Mouse (Mus musculus) cortical plate, adult 2 months (tissue): ENCODE measurements around the gene Mtrex.

Experiments used
- CTCF ChIP-seq: fragments of 200-500 bp; IDR thresholded peaks from 2 replicates; pipeline ENCODE4 v1.5.1; 2011; ENCODE audit warnings: mild to moderate bottlenecking, control low read depth, low read length; ENCODE audit not compliant: insufficient read depth; ENCODE audit errors: extremely low read depth
- POLR2A ChIP-seq: fragments of 200-500 bp; IDR thresholded peaks from 2 replicates; pipeline ENCODE4 v1.6.1; 2011; ENCODE audit warnings: mild to moderate bottlenecking, low read length, control low read depth; ENCODE audit not compliant: insufficient read depth; ENCODE audit errors: extremely low read depth

- TF ChIP-seq POLR2A = no peak
- TF ChIP-seq CTCF = no peak
Measured at GRCm38 (mm10) chr13:112902176-112902575, 25.0 kb downstream of the Mtrex start.
